Mouse (Mus musculus) liver, postnatal 0 days (tissue): Measurements from ENCODE around the gene Krt7.
A peak's percentile ranks its signal among the peaks of the same experiment; 100 is the strongest.

ENCODE experiments used
- CTCF ChIP-seq: sonication (generic); IDR thresholded peaks from 2 replicates; pipeline ENCODE4 v1.5.1; 2016; ENCODE audit warnings: antibody characterized with exemption, low read depth
- EP300 ChIP-seq: IDR thresholded peaks from 2 replicates; pipeline ENCODE4 v1.6.1; 2016; ENCODE audit warnings: antibody characterized with exemption, low read depth, mild to moderate bottlenecking

DNA sequence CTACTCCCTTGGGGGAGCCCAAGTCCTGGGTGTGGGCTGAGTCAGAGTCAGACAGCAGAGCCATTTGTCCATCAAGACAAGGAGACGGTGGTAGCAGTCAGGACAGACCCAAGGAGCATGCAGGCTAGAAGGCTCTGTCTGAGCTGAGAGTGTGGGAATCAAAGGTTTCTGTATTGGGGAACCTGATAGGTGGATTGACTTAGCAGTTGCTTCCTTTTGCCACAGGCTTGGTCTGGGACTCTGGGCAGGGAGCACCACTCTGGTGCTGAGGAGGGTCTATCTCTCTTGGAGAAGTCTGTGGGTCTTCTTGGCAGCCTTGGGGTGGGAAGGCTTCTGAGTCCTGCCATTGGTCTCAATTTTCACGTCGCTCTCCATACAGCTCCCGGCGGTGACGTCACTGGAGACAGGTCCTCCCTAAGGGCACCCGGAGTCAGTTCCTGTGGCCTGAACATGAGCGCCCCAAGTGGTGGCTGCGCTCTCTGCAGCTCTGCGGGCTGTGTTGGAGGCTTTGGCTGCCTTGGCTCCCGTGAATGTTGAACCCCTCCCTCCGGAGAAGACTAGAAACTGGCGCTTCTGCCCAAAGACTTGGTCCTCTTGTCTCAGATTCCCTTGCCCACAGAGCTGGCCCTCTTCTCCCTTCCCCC lies 42.4 kb downstream of the Krt7 start:
- TF ChIP-seq CTCF (peak; percentile 75), EP300 (no peak)
